Mouse (Mus musculus) monocyte, adult 5-6 weeks (primary cell): ENCODE results near the gene Nudcd3. TPM values are rescaled to one million over a fixed set of nuclear protein-coding genes. Genes with fewer than 3 reads are reported as not detected.
"Not testable (repeated sequence)": the region's sequence is repeated elsewhere in the genome, so short reads cannot be mapped to it uniquely, and the experiment has no call there.

Experiments used
- ATAC-seq: fragments of 153-309, 156-312 bp; replicated peaks from 2 replicates; pipeline ENCODE4 v1.8.0; 2017; ENCODE audit warnings: mild to moderate bottlenecking; ENCODE audit not compliant: low TSS enrichment, insufficient number of reproducible peaks, severe bottlenecking, poor library complexity, low FRiP score
- total RNA-seq: library from RNA; stranded (forward); fragments of 200-1000, 200-491, 200-594 nt; gene quantifications from 3 replicates; pipeline ENCODE4 v1.2.3, GENCODE M21; 2017

Gene Nudcd3
- total RNA-seq, 1 experiment from 2014 or later = 29.7 TPM

DNA sequence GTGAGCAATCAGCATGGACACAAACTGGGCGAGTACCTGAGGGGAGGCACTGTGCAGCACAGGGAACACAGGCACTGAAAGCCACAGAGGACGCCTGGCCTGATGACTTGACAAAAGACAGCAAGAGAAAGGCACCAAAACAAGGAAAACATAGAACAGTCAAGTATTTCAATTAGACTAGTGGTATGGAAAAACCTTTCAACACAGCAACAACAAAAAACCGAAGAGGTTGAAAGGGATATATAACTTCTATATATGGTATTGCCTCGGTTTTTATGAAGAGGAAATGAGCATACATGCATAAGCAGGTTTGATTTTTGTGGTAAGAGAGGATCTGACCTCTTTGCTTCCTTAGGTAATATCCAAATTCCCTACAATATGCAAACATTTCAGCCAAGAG is 47.4 kb downstream of the Nudcd3 start:
- no peak for ATAC-seq

DNA sequence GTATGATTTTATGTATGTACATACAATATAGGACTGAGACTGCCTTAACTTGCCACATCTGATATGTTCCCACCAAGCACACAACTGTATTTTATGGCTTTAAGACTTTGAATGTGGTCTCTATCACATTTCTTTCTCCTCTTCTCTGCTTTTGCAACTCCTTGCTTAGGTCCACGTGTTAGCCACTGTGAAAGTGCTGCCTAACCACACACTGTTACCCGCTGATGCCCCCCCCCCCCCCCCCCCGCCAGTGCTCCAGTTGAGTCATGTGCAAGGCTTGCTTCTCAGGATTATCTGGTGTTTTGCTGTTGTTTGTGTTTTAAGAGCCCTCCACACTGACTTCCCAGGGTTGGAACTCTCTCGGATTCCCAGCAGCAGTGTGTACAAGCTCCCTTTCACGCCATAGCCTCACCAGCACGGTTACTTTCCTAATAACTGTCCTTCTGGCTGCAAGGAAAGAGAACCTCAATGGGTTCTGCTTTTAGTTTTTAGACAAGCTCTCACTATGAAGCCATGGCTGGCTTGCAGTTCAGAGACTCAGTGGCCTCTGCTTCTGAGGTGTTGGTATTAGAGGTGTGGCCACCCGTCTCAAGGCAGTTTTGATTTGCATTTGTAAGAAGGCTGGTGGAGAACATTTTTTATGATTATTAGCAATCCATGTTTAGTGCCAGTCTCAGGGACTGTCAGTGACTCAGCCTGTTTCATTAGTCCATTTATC is 61.8 kb downstream of the Nudcd3 start:
- no peak for ATAC-seq

DNA sequence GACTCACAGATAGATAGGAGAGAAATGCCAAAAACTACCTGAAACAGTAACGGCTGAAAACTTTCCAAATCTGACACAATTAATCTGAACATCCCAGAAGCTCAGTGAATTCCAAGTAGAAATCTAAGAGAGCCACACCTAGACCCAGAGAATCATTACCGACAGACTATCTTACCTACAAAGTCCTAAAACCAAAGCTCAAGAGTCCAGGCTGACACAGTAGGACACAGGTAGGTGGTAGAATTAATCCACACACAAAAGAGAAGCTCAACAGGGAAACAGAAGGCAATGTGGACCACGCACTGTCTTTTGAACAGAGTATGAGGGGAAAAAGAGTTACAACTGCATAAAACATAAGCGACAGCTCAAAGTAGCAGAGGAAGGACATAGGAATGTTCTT is 67.3 kb downstream of the Nudcd3 start:
- ATAC-seq = no peak

DNA sequence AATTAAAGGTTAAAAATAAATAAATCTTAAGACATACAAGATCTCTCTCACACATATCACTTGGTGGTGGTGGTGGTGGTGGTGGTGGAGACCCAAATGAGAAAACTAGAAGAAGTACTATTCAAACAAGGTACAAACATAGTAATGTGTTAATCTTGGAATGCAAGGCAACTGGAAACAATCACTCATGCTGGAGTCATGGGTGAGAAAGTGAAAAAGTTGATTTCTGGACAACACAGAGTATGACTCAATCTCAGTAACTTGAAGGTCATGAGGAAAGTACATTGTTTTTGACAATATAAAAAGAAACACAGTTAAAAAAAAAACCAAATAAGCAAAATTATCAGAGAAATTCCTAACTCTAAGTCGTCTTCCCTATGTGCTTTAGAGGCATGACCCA is 69.6 kb downstream of the Nudcd3 start:
- ATAC-seq = no peak

DNA sequence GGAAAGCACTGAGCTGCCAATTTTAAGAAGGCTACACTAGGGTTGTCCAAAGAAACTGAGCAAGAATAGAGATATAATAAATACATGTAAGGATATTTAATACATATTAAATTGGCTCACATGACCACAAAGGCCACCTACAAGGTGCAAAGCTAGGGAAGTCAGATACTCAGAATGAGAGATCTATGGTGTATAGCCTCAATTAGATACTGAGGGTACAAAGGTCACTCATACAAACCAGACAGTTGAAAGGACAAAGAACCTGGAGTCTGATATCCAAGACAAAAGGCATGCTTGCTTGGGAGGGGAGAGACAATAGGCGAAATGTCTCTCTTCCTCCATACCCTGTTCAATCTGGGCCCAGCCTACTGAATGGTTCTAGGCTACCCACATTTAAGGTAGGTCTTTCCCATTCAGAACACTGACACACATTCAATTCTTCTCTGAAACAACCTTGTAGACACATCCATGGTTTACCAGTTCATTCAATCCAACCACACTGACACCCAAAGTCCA is 76.6 kb downstream of the Nudcd3 start:
- no peak for ATAC-seq

DNA sequence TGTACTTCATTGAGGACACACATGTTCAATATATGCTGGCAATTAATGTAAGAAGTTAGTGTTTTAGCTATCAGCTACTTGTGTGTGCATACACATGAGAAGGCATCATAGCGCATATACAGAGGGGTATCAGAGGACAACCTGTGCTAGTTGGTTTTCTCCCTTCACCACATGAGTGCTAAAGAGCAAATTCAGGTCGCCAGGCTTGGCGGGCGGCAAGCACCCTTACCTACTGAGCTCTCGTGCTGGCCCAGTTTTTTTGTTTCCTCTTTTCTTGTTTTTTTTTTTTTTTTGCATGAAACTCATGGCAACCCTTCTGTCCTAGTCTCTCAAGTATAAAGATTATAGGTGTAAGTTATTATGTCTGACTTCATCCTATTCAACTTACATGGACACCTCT is 77.6 kb downstream of the Nudcd3 start:
- no peak for ATAC-seq

DNA sequence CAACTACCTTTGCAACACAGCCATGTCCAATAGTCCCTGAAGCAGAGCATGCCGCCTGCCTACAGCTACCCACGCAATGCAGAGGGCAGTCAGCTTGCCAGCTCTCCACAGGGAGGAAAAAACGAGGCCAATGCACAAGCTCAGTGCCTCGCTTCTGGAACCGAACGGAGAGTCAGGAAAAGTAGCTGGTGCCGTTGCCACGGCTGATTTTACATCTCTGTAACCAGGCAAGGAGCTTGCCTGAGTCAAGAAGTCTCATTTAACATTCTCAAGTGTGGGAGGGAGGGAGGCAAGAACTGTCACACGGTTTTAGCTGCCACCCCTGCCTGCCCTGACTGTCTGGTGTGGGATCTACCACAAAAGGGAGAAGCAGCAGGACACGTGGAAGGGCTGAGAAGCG is 79.6 kb downstream of the Nudcd3 start:
- no peak for ATAC-seq

DNA sequence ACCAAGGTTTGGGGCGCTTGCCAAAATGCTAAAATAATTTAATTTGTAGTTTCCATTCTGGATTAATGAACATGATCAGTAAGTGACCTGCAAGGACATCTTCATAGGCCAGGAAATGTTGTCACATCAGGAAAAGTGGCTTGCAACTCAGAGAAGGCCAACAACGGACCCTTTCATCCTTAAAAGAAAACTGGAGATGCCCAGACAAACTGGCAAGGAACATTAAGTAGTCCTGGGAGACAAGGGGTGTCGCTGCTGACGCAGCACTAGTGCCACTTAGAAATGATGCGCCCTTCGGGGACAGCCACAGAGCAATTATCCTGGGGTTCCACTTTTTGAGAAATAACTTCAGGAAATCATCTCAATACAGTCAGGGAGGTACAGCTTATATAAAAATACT is 80.2 kb downstream of the Nudcd3 start:
- no peak for ATAC-seq

DNA sequence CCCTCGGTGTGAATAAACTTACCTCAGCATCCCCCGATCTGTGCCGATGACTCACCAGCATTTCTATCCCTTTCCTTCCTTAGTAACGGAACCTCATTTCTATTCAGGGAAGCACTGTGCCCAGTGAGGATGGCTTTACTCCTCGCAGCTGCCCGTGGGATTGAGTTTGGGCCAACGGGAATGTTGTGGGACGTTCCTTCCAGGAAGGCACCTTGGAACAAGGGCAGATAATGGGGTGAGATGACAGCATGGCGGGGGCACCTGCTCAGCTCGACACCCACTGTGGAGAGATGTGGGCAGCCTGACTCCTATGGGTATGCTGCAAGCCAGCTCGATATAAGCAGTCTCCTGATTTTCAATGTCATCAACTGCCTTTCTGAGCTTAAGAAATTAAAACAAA is 80.9 kb downstream of the Nudcd3 start:
- ATAC-seq = no peak

DNA sequence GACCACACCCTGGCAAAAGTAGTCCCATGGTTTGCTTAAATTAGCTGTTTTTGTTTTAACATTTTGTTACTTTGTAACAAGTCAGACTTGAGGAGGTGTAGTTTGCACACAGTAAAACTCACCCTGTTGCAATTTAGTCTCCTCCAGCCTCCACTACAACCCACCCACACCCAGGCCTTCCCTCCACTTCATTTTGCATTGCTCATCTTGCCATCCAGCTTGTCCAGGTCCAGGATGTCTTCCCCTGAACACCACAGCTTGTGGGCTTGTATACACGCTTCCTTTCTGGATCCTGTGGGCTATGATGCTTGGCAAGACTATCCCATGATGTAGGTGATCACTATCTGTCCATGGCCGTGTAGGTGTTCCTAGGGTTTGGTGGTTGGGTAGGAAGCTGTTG is 82.3 kb downstream of the Nudcd3 start:
- ATAC-seq = no peak

DNA sequence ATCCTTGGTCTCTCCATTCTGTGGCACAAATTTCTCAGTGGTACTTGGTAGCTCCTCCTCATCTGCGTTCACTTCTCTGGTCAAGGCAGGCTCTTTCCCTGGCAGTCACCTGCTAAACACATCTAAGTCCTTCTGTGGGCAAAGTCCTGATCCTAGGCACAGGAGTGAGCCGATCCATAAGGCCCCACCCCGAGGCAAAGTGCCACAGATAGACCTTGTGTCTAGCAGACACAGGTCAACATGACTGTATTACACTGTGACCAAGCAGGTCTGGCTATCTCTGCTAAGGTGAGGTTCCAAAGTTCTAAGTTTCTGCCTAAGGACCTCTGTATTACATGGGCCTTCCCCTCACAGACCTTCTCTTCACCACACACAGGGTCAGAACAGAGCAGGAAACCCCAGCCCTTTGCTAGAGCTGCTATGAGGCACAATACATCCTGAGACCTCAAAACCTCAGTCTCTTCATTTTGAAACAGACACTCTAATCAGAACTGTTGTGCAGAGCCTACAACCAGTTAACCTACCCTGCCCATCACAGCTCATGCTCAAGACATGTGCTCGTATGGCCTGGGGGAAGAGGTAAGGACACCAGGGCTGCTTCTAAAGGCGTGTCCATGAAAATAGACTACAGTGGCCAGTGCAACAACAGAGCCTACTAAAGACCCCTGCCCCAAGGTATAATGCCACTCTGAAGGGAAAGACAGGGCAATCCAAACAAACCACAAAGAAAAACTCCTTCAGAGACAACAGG is 88.3 kb downstream of the Nudcd3 start:
- ATAC-seq = no peak

DNA sequence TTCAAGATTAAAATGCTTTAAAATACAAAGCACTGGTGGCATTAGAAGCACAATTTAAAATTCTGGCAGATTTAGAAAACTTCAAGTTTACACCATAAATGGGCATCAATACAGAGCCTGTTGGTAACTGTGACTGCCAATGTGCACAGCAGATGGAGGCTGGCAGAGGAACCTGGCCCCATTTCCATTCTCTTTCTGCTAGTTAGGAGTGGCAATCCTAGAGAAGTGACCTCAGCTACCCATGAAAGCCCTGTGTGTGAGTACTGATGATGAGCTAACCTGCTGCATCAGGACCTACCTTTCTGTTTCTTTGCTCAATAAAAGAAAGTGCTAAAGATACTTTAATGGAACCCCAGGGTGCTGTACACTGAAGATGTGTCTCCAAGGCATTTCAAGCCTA is 90.2 kb downstream of the Nudcd3 start:
- no peak for ATAC-seq

DNA sequence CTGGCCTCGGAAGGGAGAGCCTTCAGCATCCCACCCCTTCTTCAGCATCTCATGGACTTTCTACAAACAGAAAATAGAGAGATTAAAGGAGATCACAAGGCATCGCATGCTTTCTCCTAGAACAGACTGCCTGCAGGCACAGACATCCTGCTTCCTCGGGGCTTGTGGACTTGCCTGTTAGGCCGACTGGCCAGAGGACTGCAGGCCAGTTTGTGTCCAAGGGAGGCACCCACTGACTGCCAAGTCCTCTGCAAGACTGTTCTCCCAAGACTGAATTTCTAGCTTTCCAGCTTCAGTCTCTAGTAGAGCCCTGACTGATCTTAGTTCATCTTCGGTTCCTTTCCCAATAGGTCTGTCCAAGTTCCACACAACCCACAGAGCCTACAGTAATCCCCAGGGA is 91.9 kb downstream of the Nudcd3 start:
- no peak for ATAC-seq

DNA sequence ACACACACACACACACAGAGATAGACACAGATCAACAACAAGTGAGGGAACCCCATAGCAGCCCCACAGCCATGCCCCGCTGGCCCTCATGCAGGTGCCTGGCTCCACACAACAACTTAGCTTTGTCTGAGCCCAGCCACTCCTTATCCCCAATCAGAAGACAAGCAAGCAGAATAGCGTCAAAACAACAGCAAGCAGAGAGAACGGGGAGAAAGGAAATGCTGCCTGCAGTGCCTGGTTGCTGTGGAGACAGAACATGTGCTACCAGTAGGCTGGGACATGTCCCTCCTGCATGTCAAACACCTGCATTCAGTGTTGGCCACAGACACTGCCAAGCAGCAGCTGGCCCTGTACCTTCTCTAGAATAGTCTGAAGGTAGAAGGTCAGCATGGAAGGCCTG is 92.5 kb downstream of the Nudcd3 start:
- no peak for ATAC-seq

DNA sequence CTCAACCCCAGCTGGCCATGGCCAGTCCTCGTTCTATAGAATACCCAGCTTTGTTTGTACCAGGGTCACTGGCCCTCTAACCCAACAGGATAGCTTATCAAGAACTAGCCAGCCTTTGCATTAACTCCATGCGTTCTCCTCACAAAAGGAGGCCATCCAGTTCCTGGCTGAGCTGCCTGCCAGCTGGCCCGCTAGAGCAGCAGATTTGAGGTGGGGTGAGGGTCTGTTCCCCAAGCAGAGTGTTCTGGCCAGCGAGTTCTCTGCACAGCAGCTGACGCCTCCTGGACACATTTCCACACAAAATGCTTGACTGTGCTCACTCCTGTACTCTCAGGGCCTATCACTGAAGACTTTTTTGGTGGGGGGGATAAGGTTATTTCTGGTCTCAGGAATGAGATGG is 95.5 kb downstream of the Nudcd3 start:
- no peak for ATAC-seq

DNA sequence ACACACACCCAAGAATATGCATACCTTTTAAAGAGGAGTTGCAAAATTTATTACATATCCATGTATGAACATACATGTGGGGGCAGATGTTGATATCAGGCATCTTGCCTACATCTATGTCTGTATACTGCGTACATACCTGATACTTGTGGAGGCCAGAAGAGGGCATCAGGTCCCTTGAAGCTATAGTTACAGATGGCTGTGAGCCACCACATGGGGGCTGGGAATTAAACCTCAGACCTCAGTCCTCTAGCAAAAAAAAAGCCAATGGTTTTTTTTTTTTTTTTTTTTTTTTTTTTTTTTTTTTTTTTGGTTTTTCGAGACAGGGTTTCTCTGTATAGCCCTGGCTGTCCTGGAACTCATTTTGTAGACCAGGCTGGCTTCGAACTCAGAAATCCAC is 103.6 kb downstream of the Nudcd3 start:
- not testable (repeated sequence) for ATAC-seq

DNA sequence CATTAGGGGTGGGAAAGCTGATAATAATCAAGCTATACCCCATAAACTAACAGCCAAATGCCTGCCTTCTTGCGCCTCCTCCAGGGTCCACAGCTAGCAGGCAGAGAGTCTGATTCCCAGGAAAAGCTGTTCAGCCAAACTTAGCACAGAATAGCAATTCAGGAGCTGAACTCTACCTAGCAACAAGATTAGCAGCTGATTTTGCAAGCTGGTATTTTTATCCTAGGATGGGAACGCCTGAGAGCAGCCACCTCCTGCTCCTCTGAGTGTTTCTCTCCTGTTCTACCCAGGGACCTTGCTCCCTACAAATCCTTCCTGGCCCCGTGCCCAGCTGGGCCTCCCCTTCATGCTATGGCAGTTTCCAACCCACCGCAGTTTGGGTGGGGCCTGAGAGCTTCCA is 113.2 kb downstream of the Nudcd3 start:
- no peak for ATAC-seq

DNA sequence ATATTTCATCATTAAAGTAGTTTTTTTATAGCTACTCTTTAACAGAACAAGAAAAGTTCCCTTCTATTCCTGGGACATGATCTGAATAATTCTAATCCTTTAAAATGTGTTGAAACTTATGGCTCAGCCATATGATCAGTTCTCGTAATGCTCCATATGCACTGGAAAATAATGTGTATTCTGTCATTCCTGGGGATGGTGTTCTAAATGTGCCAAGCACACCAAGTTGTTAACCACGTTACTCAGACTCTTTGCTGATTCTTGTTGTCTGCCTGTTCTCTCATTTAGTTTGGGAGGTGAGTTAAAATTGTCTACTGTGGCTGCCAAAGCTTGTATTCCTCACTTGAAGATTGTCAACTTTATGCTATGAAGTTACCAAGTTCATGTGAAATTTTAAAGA is 121.5 kb downstream of the Nudcd3 start:
- no peak for ATAC-seq

DNA sequence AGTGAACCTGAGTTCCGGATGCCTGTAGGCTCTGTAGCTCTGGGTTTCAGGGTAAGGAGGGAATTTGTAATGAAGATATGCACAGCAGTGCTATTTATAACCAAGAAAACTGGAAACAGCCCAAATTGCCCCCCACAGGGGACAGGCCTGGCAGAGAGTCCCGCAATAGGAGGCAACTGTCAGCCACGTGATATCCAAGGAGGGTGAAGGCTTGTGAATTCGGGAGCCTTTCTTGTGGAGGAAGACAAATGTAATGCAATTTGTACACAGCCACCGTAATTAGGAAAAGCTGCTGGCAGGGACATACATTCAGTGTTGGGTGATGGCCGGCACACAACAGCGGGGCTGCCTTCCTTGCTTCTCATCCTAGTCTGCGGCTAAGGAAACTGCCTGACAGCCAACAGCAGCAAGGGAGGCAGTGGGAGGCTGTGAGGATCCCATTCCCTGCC is 124.6 kb downstream of the Nudcd3 start:
- no peak for ATAC-seq
